Mouse (Mus musculus): ENCODE results near the gene Asic4.

GRCm38 (mm10) chr1:75408210-75408609 is 42.0 kb upstream of the Asic4 start:
- no peak for TF ChIP-seq GATA1 (IDR thresholded peaks at IDR 0.05; ENCODE audit: low read length)
- TF ChIP-seq TAL1 (IDR thresholded peaks at IDR 0.05; ENCODE audit: low read length) = no peak

All from erythroblast, embryonic 14.5 days (primary cell).